13 mouse cellular contexts compared by ENCODE assay signal in the genomic region with DNA sequence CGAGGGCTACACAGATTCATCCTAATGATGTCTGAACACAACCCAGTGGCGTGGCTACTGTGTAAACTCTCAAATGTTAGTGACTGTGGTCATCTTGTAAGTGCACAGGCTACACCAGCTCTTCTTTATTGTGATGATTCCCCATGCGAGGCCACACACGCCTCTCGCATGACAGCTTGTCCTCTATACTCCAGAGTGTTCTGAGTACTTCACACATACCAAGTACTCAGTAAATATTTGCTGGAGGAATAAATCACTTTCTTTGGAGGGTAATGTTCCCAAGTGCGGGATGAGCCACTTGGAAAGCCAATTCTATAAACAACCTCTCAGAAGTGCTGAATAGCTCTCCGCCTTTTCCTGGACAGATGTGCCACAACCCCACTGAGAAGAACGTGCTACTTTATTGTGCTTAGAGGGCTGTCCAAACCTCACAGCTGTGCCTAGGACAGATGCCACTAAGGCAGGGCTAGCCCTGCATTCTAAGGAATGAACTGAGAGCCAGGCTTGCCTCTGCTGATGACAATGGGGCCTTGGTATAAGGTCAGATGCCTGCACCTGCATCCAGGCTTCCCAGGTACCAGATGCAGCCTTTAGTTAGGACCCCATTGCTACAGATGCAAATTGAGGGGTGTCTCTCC.
"Had no signal": no experiment of that assay in that cellular context is flagged by ENCODE, and none has a peak within 500 bp of the region (broad histone marks: within the 10 kb centered on the region; RNA-seq: fewer than 3 reads in every experiment).

No protein-coding gene starts in this region.

- H3K9ac ChIP-seq: kidney, embryonic 15.5 days; liver, embryonic 13.5 days; lung, embryonic 15.5 days; midbrain, embryonic 13.5 days; neural tube, embryonic 13.5 days had no signal

- ATAC-seq: midbrain, embryonic 13.5 days; midbrain, embryonic 16.5 days had no signal

- H3K27ac ChIP-seq: kidney, embryonic 15.5 days; left cerebral cortex, adult 2 months; liver, embryonic 13.5 days; lung, embryonic 15.5 days; midbrain, embryonic 10.5 days; midbrain, embryonic 13.5 days; neural tube, embryonic 13.5 days had no signal

- DNase-seq: kidney, adult 11 months; layer of hippocampus, postnatal 36 days; liver, embryonic 13.5 days; thymus, postnatal 25 days had no signal

- H3K9me3 ChIP-seq: kidney, embryonic 15.5 days; liver, embryonic 13.5 days; lung, embryonic 15.5 days; midbrain, embryonic 10.5 days; midbrain, embryonic 13.5 days; neural tube, embryonic 13.5 days had no signal

- H3K27me3 ChIP-seq: liver, embryonic 13.5 days; lung, embryonic 15.5 days; megakaryocyte, embryonic 14.5 days; midbrain, embryonic 13.5 days; neural tube, embryonic 13.5 days had no signal

- H3K4me2 ChIP-seq: kidney, embryonic 15.5 days; liver, embryonic 13.5 days; lung, embryonic 15.5 days; midbrain, embryonic 13.5 days; neural tube, embryonic 13.5 days had no signal

- H3K4me3 ChIP-seq: kidney, embryonic 15.5 days; left cerebral cortex, adult 2 months; liver, embryonic 13.5 days; lung, embryonic 15.5 days; megakaryocyte, embryonic 14.5 days; midbrain, embryonic 10.5 days; midbrain, embryonic 13.5 days; myocyte; neural tube, embryonic 13.5 days had no signal

- H3K36me3 ChIP-seq: kidney, embryonic 15.5 days; liver, embryonic 13.5 days; lung, embryonic 15.5 days; midbrain, embryonic 10.5 days; midbrain, embryonic 13.5 days; neural tube, embryonic 13.5 days had no signal

- H3K4me1 ChIP-seq: kidney, embryonic 15.5 days; liver, embryonic 13.5 days; lung, embryonic 15.5 days; megakaryocyte, embryonic 14.5 days; midbrain, embryonic 10.5 days; neural tube, embryonic 13.5 days had no signal
